20 mouse cellular contexts compared by ENCODE assay signal in genomic region chr2:114249440-114249839, GRCm38 (mm10). TPM values are rescaled to one million over a fixed set of nuclear protein-coding genes. Genes with fewer than 3 reads are reported as not detected.
DNase-seq lines count a peak whose midpoint lies in the region; ATAC-seq and TF ChIP-seq lines count a peak whose summit lies in the region.
"Had no signal": no experiment of that assay in that cellular context is flagged by ENCODE, and none has a peak within 500 bp of the region (broad histone marks: within the 10 kb centered on the region; RNA-seq: fewer than 3 reads in every experiment).

No protein-coding gene starts in this region.

- no peak for TF ChIP-seq CTCF in heart, adult 2 months (IDR thresholded peaks at IDR 0.05)

- ATAC-seq in heart, embryonic 11.5 days (replicated peaks; ENCODE audit: insufficient number of reproducible peaks, low FRiP score, low TSS enrichment), result no peak
- ATAC-seq in intestine, embryonic 15.5 days, result no peak
- ATAC-seq in intestine, embryonic 16.5 days, result no peak
- no peak for ATAC-seq in hindbrain, embryonic 16.5 days
- ATAC-seq: forebrain, embryonic 16.5 days; inflammation-experienced regulatory T-cells, adult 6 months; midbrain, embryonic 16.5 days had no signal

- TF ChIP-seq EP300 in heart, adult 2 months (IDR thresholded peaks at IDR 0.05; ENCODE audit: insufficient read depth, low read depth, low read length), result no peak

- H3K27ac ChIP-seq in heart, embryonic 11.5 days (ENCODE audit: low read depth, low read length), result peak overlapping the region; percentile 12
- H3K27ac ChIP-seq in heart, adult 2 months, result no peak overlapping the region
- H3K27ac ChIP-seq in intestine, embryonic 15.5 days, result no peak overlapping the region
- no peak overlapping the region for H3K27ac ChIP-seq in intestine, embryonic 16.5 days (ENCODE audit: low read length)
- no peak overlapping the region for H3K27ac ChIP-seq in hindbrain, embryonic 16.5 days (ENCODE audit: low read depth, low read length)
- H3K27ac ChIP-seq: embryonic facial prominence, embryonic 10.5 days; kidney, postnatal 0 days; limb, embryonic 13.5 days; liver, embryonic 14.5 days had no signal

- no peak overlapping the region for H3K4me3 ChIP-seq in heart, embryonic 11.5 days (ENCODE audit: low read depth, low read length)
- H3K4me3 ChIP-seq in heart, adult 2 months, result no peak overlapping the region
- H3K4me3 ChIP-seq in intestine, embryonic 15.5 days (replicated peaks), result no peak overlapping the region
- no peak overlapping the region for H3K4me3 ChIP-seq in intestine, embryonic 16.5 days (ENCODE audit: low read length)
- H3K4me3 ChIP-seq in hindbrain, embryonic 16.5 days (ENCODE audit: low read length), result no peak overlapping the region
- H3K4me3 ChIP-seq: embryonic facial prominence, embryonic 10.5 days; limb, embryonic 13.5 days had no signal

- H3K4me1 ChIP-seq in heart, embryonic 11.5 days (ENCODE audit: control insufficient read depth, insufficient read depth, low read length), result peaks cover 9% of the 10 kb centered on the region
- H3K4me1 ChIP-seq in heart, adult 2 months (ENCODE audit: control insufficient read depth, insufficient read depth, low read length), result no peaks in the 10 kb centered on the region
- H3K4me1 ChIP-seq in intestine, embryonic 15.5 days (replicated peaks), result no peaks in the 10 kb centered on the region
- H3K4me1 ChIP-seq in intestine, embryonic 16.5 days (ENCODE audit: control insufficient read depth, insufficient read depth, low read length), result 0 out of 2 replicates have a peak, but pooled peaks cover 4% of the 10 kb centered on the region
- H3K4me1 ChIP-seq in hindbrain, embryonic 16.5 days (ENCODE audit: control insufficient read depth, insufficient read depth, low read depth, low read length), result no peaks in the 10 kb centered on the region
- H3K4me1 ChIP-seq: embryonic facial prominence, embryonic 10.5 days; limb, embryonic 13.5 days had no signal

- no peaks in the 10 kb centered on the region for H3K27me3 ChIP-seq in heart, embryonic 11.5 days (ENCODE audit: control insufficient read depth, insufficient read depth, low read length)
- H3K27me3 ChIP-seq in heart, adult 2 months (ENCODE audit: control insufficient read depth, insufficient read depth, low read length), result no peaks in the 10 kb centered on the region
- H3K27me3 ChIP-seq in intestine, embryonic 15.5 days (replicated peaks), result no peaks in the 10 kb centered on the region
- H3K27me3 ChIP-seq in intestine, embryonic 16.5 days (replicated peaks; ENCODE audit: control insufficient read depth, insufficient read depth, low read length), result no peaks in the 10 kb centered on the region
- no peaks in the 10 kb centered on the region for H3K27me3 ChIP-seq in hindbrain, embryonic 16.5 days (replicated peaks; ENCODE audit: control insufficient read depth, insufficient read depth, low read length)
- H3K27me3 ChIP-seq: limb, embryonic 13.5 days had no signal

- H3K79me2 ChIP-seq in heart, adult 2 months (replicated peaks; ENCODE audit: control insufficient read depth, insufficient read depth, low read length), result no peaks in the 10 kb centered on the region

- 23% methylated on average over 6 of the region's 6 CpGs for WGBS in heart, embryonic 11.5 days (ENCODE audit: insufficient replicate concordance)
- WGBS in heart, adult 2 months, result 13% methylated on average over 6 of the region's 6 CpGs
- WGBS in intestine, embryonic 15.5 days, result 34% methylated on average over 6 of the region's 6 CpGs
- 39% methylated on average over 6 of the region's 6 CpGs for WGBS in intestine, embryonic 16.5 days
- WGBS in hindbrain, embryonic 16.5 days, result 73% methylated on average over 6 of the region's 6 CpGs

- DNase-seq in heart, adult 2 months, result no peak
- DNase-seq in right cerebral cortex, postnatal 36 days (ENCODE audit: low spot score in 2 of 2), result peak; percentile 24 to 32
- DNase-seq in right cerebral cortex, postnatal 14 days, result no peak
- DNase-seq in lung, postnatal 36 days, result no peak
- DNase-seq: adrenal gland, postnatal 14 days; cerebellum, adult 18-20 months; gastrocnemius, postnatal 25 days; lung, postnatal 10 days; retina, postnatal 1 day had no signal

- H3K9ac ChIP-seq in heart, embryonic 11.5 days (ENCODE audit: low read depth, low read length), result no peak overlapping the region
- H3K9ac ChIP-seq in heart, adult 2 months (ENCODE audit: low read depth, low read length), result no peak overlapping the region
- no peak overlapping the region for H3K9ac ChIP-seq in intestine, embryonic 15.5 days
- no peak overlapping the region for H3K9ac ChIP-seq in intestine, embryonic 16.5 days (ENCODE audit: low read depth, low read length)
- H3K9ac ChIP-seq in hindbrain, embryonic 16.5 days (ENCODE audit: low read depth, low read length), result no peak overlapping the region
- H3K9ac ChIP-seq: limb, embryonic 13.5 days; liver, embryonic 14.5 days had no signal

- no peaks in the 10 kb centered on the region for H3K36me3 ChIP-seq in heart, embryonic 11.5 days (ENCODE audit: control insufficient read depth, insufficient read depth, low read length)
- H3K36me3 ChIP-seq in heart, adult 2 months (ENCODE audit: control insufficient read depth, insufficient read depth, low read length), result no peaks in the 10 kb centered on the region
- no peaks in the 10 kb centered on the region for H3K36me3 ChIP-seq in intestine, embryonic 15.5 days
- no peaks in the 10 kb centered on the region for H3K36me3 ChIP-seq in intestine, embryonic 16.5 days (ENCODE audit: control insufficient read depth, insufficient read depth, low read length)
- no peaks in the 10 kb centered on the region for H3K36me3 ChIP-seq in hindbrain, embryonic 16.5 days (ENCODE audit: control insufficient read depth, insufficient read depth, low read length)
- H3K36me3 ChIP-seq: embryonic facial prominence, embryonic 10.5 days; limb, embryonic 13.5 days had no signal

- peak overlapping the region; percentile 37; the same call in 1 of the 2 replicates for H3K4me2 ChIP-seq in heart, embryonic 11.5 days
- peak overlapping the region; percentile 5; the same call in 1 of the 2 replicates for H3K4me2 ChIP-seq in intestine, embryonic 15.5 days (replicated peaks)
- H3K4me2 ChIP-seq in intestine, embryonic 16.5 days (ENCODE audit: low read depth, low read length), result no peak overlapping the region
- no peak overlapping the region for H3K4me2 ChIP-seq in hindbrain, embryonic 16.5 days (ENCODE audit: low read length)
- H3K4me2 ChIP-seq: limb, embryonic 13.5 days had no signal

- no peak for TF ChIP-seq POLR2A in heart, adult 2 months (IDR thresholded peaks at IDR 0.05; ENCODE audit: insufficient read depth, low read depth, low read length)

- H3K9me3 ChIP-seq in heart, embryonic 11.5 days (replicated peaks; ENCODE audit: control insufficient read depth, low read length), result no peaks in the 10 kb centered on the region
- no peaks in the 10 kb centered on the region for H3K9me3 ChIP-seq in intestine, embryonic 15.5 days
- no peaks in the 10 kb centered on the region for H3K9me3 ChIP-seq in intestine, embryonic 16.5 days (ENCODE audit: control insufficient read depth, low read length)
- no peaks in the 10 kb centered on the region for H3K9me3 ChIP-seq in hindbrain, embryonic 16.5 days (ENCODE audit: control insufficient read depth, low read length)
- H3K9me3 ChIP-seq: embryonic facial prominence, embryonic 10.5 days; limb, embryonic 13.5 days had no signal

- intact Hi-C loops in heart, adult 2 months (cut with DNase I), result no loop called here

RNA-seq across cellular contexts. Expression of gene Zfp770, which starts 48.2 kb away (rescaled TPM):
- 4.5 and 5.5 TPM in 2 replicates for polyA plus RNA-seq in heart, embryonic 11.5 days (2014; fragmentation: Nextera tagmentation; extraction: Ambion mirVana)
- 10 to 100 TPM; 16.8 to 18.6 TPM for total RNA-seq in heart, adult 2 months (2021)
- polyA plus RNA-seq in heart, adult 2 months (2012; rRNA removed), result 3.4 and 9.0 TPM in 2 replicates
- polyA plus RNA-seq in intestine, embryonic 15.5 days (2015; fragmentation: Nextera tagmentation; extraction: Ambion mirVana), result 3.9 and 4.0 TPM in 2 replicates
- polyA plus RNA-seq in intestine, embryonic 16.5 days (2015; fragmentation: Nextera tagmentation; extraction: Ambion mirVana), result 2.7 and 2.9 TPM in 2 replicates
- 4.9 and 5.5 TPM in 2 replicates for polyA plus RNA-seq in hindbrain, embryonic 16.5 days (2015; fragmentation: Nextera tagmentation; extraction: Ambion mirVana)

Comparison
In these comparisons a context has a peak if more than half of its experiments do, and no peak if none do; other contexts are left out.
1. H3K4me2 ChIP-seq: peak in heart, embryonic 11.5 days (single experiment) and intestine, embryonic 15.5 days (single experiment); none in intestine, embryonic 16.5 days (single experiment) and hindbrain, embryonic 16.5 days (single experiment).
2. DNase-seq: peak in right cerebral cortex, postnatal 36 days (2 of 2); none in heart, adult 2 months (0 of 2), right cerebral cortex, postnatal 14 days (single experiment) and lung, postnatal 36 days (single experiment).